Mouse (Mus musculus) stomach, postnatal 0 days (tissue): ENCODE measurements around the gene Il16. TPM values are rescaled to one million over a fixed set of nuclear protein-coding genes. Genes with fewer than 3 reads are reported as not detected.

Experiments used
- ATAC-seq: fragments of 200-750 bp; cut with Nextera tagmentation; 2 replicates; pipeline ENCODE4 v1.8.0; 2017; ENCODE audit not compliant: low FRiP score, low TSS enrichment
- DNase-seq: peaks from one replicate; pipeline ENCODE4 v3.0.0-alpha.2; 2016; ENCODE audit warnings: low spot score
- H3K27ac ChIP-seq: fragments of 300-500 bp; sonication (generic); replicated peaks from 2 replicates; pipeline ENCODE4 v1.5.1; 2014; ENCODE audit warnings: mild to moderate bottlenecking, control low read depth
- H3K27me3 ChIP-seq: fragments of 300-500 bp; sonication (generic); 2 replicates; pipeline ENCODE4 v1.6.1; 2014; ENCODE audit warnings: low read length; ENCODE audit not compliant: control insufficient read depth, insufficient read depth
- H3K36me3 ChIP-seq: fragments of 300-500 bp; sonication (generic); 2 replicates; pipeline ENCODE4 v1.6.1; 2014; ENCODE audit warnings: low read length, mixed read lengths; ENCODE audit not compliant: control insufficient read depth, insufficient read depth
- H3K4me1 ChIP-seq: fragments of 300-500 bp; sonication (generic); replicated peaks from 2 replicates; pipeline ENCODE4 v1.6.1; 2014; ENCODE audit warnings: antibody characterized with exemption; ENCODE audit not compliant: control insufficient read depth, insufficient read depth
- H3K4me2 ChIP-seq: fragments of 300-500 bp; sonication (generic); replicated peaks from 2 replicates; pipeline ENCODE4 v1.6.1; 2014; ENCODE audit warnings: low read depth, mild to moderate bottlenecking, control low read depth, moderate library complexity
- H3K4me3 ChIP-seq: fragments of 300-500 bp; sonication (generic); 2 replicates; pipeline ENCODE4 v1.5.1; 2014; ENCODE audit warnings: low read depth, low read length, control low read depth
- H3K9ac ChIP-seq: fragments of 300-500 bp; sonication (generic); 2 replicates; pipeline ENCODE4 v1.6.1; 2014; ENCODE audit warnings: mild to moderate bottlenecking, low read length, control low read depth, mixed read lengths
- H3K9me3 ChIP-seq: fragments of 300-500 bp; sonication (generic); 2 replicates; pipeline ENCODE4 v1.6.1; 2016; ENCODE audit warnings: low read length; ENCODE audit not compliant: control insufficient read depth
- CTCF ChIP-seq: IDR thresholded peaks from 2 replicates; pipeline ENCODE4 v1.5.1; 2016; ENCODE audit warnings: antibody characterized with exemption, low read depth, mild to moderate bottlenecking, moderate library complexity
- EP300 ChIP-seq: optimal IDR thresholded peaks from 2 replicates; pipeline ENCODE3; 2016; ENCODE audit warnings: antibody characterized with exemption
- WGBS: fragments of 180-500 bp; shearing (Covaris S2); extraction: QIAGEN DNeasy Blood & Tissue Kit; methylation state at CpG from one replicate; pipeline ENCODE4 v1.1.7; 2014; 5-methylcytosine and 5-hydroxymethylcytosine counted together
- polyA plus RNA-seq: library from polyadenylated mRNA; unstranded; fragments of >200 nt; fragmentation: Nextera tagmentation; extraction: Ambion mirVana; gene quantifications from 2 replicates; pipeline ENCODE4 v1.2.1, GENCODE M21; 2015

Il16 gene
- polyA plus RNA-seq, 1 experiment from 2014 or later, result 2.8 TPM

GRCm38 (mm10) chr7:83626557-83627257 is 118.8 kb downstream of the Il16 start:
- WGBS, result 67% methylated on average over 8 of the region's 8 CpGs
- TF ChIP-seq EP300 (no peak), CTCF (no peak)
- Histone ChIP-seq H3K27me3 (no peaks in the 10 kb centered on the region), H3K4me3 (no peak overlapping the region), H3K9ac (no peak overlapping the region), H3K36me3 (no peaks in the 10 kb centered on the region), H3K9me3 (no peaks in the 10 kb centered on the region), H3K4me2 (no peak overlapping the region), H3K4me1 (0 out of 2 replicates have a peak, but pooled peaks cover 5% of the 10 kb centered on the region), H3K27ac (0 out of 2 replicates have a peak overlapping the region, but pooled peaks have one; percentile 56)
- ATAC-seq (peak; percentile 52), DNase-seq (no peak)

GRCm38 (mm10) chr7:83624065-83624464 is 121.5 kb downstream of the Il16 start:
- no peak overlapping the region for H3K27ac ChIP-seq
- WGBS, result 69% methylated on average over 1 of the region's 1 CpGs
- no peak overlapping the region for H3K4me2 ChIP-seq
- H3K9me3 ChIP-seq, result no peaks in the 10 kb centered on the region
- ATAC-seq (no peak), DNase-seq (no peak)
- no peaks in the 10 kb centered on the region for H3K4me1 ChIP-seq
- TF ChIP-seq CTCF, result no peak
- no peak for TF ChIP-seq EP300
- H3K27me3 ChIP-seq, result no peaks in the 10 kb centered on the region
- no peak overlapping the region for H3K9ac ChIP-seq
- no peak overlapping the region for H3K4me3 ChIP-seq
- no peaks in the 10 kb centered on the region for H3K36me3 ChIP-seq

GRCm38 (mm10) chr7:83622582-83622981 is 122.9 kb downstream of the Il16 start:
- H3K4me2 ChIP-seq, result no peak overlapping the region
- WGBS, result 92% methylated on average over 6 of the region's 6 CpGs
- ATAC-seq, result no peak
- H3K27me3 ChIP-seq, result no peaks in the 10 kb centered on the region
- H3K4me3 ChIP-seq, result no peak overlapping the region
- H3K9me3 ChIP-seq, result no peaks in the 10 kb centered on the region
- H3K4me1 ChIP-seq, result no peaks in the 10 kb centered on the region
- H3K36me3 ChIP-seq, result no peaks in the 10 kb centered on the region
- TF ChIP-seq CTCF (no peak), EP300 (no peak)
- no peak overlapping the region for H3K9ac ChIP-seq
- H3K27ac ChIP-seq, result no peak overlapping the region
- DNase-seq, result no peak

GRCm38 (mm10) chr7:83618709-83619108 is 126.8 kb downstream of the Il16 start:
- DNase-seq, result no peak
- H3K27me3 ChIP-seq, result no peaks in the 10 kb centered on the region
- H3K4me1 ChIP-seq, result no peaks in the 10 kb centered on the region
- H3K27ac ChIP-seq, result no peak overlapping the region
- WGBS, result 100% methylated on average over 1 of the region's 1 CpGs
- ATAC-seq, result 0 out of 2 replicates have a peak, but pooled peaks have one; percentile 29
- H3K36me3 ChIP-seq, result no peaks in the 10 kb centered on the region
- H3K9me3 ChIP-seq, result no peaks in the 10 kb centered on the region
- no peak overlapping the region for H3K4me3 ChIP-seq
- no peak overlapping the region for H3K9ac ChIP-seq
- no peak overlapping the region for H3K4me2 ChIP-seq
- TF ChIP-seq CTCF (no peak), EP300 (no peak)

- Histone ChIP-seq H3K27ac (no peak overlapping the region), H3K4me3 (no peak overlapping the region), H3K4me2 (no peak overlapping the region), H3K9ac (no peak overlapping the region), H3K27me3 (no peaks in the 10 kb centered on the region), H3K36me3 (no peaks in the 10 kb centered on the region), H3K9me3 (no peaks in the 10 kb centered on the region), H3K4me1 (no peaks in the 10 kb centered on the region)
- no peak for ATAC-seq
- no peak for DNase-seq
- TF ChIP-seq EP300 (no peak), CTCF (no peak)
- WGBS, result 81% methylated on average over 3 of the region's 3 CpGs
Measured at GRCm38 (mm10) chr7:83616268-83616667, 129.3 kb downstream of the Il16 start.

- no peaks in the 10 kb centered on the region for H3K9me3 ChIP-seq
- no peak overlapping the region for H3K4me3 ChIP-seq
- ATAC-seq (no peak), DNase-seq (no peak)
- no peaks in the 10 kb centered on the region for H3K36me3 ChIP-seq
- H3K27me3 ChIP-seq, result no peaks in the 10 kb centered on the region
- no peaks in the 10 kb centered on the region for H3K4me1 ChIP-seq
- H3K27ac ChIP-seq, result no peak overlapping the region
- TF ChIP-seq EP300 (no peak), CTCF (peak; percentile 26; the same call in 1 of the 2 replicates)
- H3K4me2 ChIP-seq, result no peak overlapping the region
- H3K9ac ChIP-seq, result no peak overlapping the region
- 87% methylated on average over 8 of the region's 8 CpGs for WGBS
Measured at GRCm38 (mm10) chr7:83615815-83616214, 129.7 kb downstream of the Il16 start.
